Mouse (Mus musculus) right cerebral cortex, postnatal 36 days (tissue): ENCODE measurements around the gene Agr2.

Experiments
- DNase-seq, 2 experiments: peaks; one replicate each; pipeline ENCODE4 v3.0.0; 2022; ENCODE audit warnings: low spot score in 2 of 2, mixed read lengths in 1 of 2

Agr2 gene

DNA sequence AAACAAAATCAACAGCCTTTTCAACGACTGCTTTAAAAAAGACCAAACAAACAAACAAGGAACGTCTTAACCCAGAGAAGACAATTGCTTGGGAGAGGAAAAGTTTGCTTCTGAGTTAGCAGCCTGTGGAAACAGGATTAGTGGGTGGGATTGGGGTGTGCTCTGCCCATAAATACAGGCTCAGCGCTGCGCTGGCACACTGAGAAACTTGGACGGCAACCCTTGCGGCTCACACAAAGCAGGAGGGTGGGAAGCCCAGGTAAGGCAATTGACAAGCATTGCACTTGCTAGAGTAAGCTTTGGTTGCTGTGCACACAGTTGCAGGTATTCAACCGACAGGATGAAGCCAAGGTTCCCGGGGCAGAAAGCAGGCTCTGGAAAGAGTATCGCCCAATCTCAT, at the start of gene Agr2:
Gene Agr2, plus strand, starts transcription at position 197 of the 400 bp plus-strand sequence.
- no peak for DNase-seq

DNA sequence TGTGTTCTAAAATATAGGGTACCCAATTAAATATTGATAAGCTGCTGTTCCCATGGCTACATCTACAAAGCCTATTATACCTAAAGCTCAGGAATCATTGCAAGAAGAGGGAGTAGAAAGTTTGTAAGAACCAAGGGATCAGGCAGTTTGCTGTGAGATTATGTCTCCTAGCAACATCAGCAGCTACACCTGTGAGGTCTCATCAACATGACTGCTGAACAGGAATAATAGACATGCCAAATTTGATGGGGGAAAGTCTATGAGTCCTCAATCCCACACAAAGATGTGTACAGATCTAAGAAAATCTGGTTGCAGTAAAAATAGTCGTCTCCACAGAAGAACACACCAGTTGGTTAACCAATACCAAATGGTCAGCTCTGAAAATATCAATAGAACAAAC, 41.0 kb upstream of the Agr2 start:
- no peak for DNase-seq

GRCm38 (mm10) chr12:35957235-35957634, 35.5 kb upstream of the Agr2 start:
- no peak for DNase-seq

DNA sequence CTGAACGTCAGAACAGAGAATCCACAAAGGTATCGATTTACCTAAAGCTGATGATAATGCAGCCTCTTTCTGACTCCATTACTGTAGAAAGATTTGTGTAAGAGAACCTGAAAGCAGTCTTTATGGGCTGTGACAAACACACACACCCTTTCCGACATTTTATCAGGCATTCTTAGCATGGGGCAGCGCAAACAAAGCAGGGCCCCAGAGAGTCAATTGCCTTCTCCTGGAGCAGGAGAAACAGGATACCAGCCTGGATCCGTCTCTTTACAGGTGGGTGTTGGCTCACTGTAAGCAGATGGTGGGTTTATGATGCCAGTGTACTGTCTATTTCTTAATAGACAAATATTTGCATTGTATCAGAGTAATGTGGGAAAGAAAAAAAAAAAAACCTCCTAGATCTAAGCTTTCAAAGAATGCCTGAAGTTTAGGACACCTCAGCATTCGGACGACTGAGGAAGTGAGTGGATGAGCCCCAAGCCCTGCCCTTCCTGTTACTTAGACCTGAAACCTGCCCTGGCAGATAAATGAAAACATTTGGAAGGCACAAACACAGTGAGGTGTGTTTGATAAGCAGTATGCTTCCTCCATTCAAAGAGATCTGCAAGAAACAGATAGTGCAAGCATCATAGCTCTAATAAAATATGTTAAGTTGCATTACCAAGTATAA, 26.5 kb upstream of the Agr2 start:
- DNase-seq, result no peak

GRCm38 (mm10) chr12:35966768-35967141, 26.0 kb upstream of the Agr2 start:
- no peak for DNase-seq

GRCm38 (mm10) chr12:35975898-35976297, 16.8 kb upstream of the Agr2 start:
- DNase-seq, result no peak

GRCm38 (mm10) chr12:35977633-35978246, 15.0 kb upstream of the Agr2 start:
- no peak for DNase-seq

DNA sequence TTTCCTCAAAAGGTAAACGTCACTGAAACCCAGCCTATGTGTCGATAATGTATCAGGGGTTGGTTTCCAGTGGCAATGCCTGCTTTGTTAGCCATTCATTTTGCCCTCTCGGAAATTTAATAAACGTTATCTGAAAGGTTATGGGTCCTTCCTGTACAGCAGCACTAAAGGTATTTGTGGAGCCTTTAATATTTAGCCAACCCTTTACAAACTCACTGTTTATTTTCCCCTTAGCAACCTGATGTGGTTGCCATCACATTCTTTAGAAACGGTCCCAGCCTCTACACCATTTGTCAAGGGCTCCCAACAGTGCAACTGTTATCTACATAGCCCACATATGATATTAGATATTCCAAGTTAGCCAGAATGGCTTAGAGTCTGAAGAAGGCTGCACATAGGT, 13.1 kb upstream of the Agr2 start:
- no peak for DNase-seq

DNA sequence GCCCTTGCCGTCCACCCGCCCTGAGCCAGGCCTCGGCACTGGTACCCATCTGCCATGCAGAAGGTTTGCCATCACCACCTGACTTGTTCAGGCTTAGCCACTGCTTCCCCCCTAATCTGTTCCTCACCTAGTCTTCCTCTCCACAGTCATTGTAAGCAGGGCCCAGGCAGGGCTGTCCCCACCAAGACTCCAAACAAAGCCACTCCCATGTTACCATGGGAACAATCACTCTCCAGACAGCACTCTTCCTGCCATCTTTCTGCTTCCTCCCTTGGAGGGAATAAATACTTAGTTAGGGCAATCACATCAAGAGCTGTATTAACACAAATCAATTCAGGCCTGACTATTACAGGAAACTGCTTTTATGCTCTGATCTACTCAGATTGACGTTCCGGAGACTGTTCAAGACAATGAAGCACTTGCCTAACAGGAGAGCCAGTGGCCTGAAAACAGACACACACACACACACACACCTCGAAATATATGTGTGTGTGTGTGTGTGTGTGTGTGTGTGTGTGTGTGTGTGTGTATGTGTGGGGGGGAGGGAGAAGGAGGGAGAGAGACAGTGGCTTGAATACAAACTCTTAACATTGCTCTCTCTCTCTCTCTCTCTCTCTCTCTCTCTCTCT, 10.9 kb upstream of the Agr2 start:
- DNase-seq, result no peak

GRCm38 (mm10) chr12:35983472-35983871, 9.2 kb upstream of the Agr2 start:
- DNase-seq, result no peak

DNA sequence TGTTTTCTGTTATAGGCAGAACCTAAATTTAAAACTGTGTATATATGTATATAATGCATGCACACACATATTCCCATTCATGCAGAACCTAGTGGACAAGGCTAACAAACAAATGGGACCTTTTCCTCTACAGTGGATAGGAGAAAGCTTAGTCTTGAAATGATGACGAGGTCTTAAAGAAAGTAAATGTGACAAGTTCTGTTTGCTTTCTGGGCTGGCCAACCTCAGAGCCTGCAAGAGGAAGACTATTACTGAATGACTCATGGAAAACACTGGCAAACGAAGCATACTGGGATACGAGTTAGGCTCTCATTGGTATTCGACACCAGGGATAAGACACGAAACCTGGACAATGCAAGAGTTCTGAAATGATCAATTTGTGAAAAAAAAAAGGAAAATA, 8.0 kb upstream of the Agr2 start:
- no peak for DNase-seq

DNA sequence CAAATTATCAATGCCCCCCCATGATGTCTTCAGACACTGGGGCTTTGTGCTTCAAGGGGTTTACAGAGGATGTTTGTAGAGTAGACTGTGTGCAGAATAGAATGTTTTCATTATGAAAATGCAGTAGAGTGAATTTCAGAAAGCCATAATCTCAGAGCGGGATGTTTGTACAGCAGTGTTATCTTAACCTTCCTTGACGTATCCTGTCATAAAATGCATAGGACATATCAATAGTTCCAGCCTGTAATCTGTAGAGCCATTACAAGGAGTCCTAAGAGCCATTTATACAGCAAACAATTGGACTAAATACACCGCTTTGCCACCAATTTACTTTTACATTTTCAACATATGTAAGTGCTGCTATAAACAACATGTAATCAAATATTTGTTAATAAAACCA, 876 bp downstream of the Agr2 start:
- DNase-seq, result no peak

DNA sequence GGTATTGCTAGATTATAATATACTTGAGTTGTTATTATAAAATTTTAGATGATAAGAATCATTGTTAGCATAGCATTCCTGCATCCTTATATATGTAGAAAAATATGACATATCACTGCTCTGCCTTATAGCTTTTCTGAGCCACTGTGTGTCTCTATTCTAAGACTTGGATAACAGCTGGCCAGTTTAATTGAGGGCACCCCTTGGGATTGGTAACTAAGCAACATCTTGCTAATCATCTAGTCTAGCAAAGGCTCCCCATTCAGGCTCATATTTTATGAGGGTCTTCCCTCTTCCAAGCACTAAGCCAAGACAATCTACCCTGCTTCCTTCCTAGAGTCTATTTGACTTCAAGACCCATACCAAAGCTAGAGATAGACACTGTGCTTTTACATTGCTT, 1.4 kb downstream of the Agr2 start:
- no peak for DNase-seq

DNA sequence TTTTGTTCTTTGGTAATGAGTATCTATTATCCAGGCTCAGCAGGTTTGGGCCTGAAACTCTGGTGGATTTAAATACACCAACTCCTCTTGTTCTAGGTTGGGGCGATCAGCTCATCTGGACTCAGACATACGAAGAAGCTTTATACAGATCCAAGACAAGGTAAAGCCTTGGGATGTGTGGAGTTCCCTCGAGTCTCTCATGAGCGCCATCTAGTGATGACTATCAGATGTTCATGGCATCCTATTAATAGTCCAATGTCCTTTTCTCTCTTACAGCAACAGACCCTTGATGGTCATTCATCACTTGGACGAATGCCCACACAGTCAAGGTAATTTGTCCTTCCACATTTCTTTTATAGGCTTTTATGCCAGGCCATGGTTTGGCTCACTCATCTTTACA, 3.1 kb downstream of the Agr2 start:
- no peak for DNase-seq

DNA sequence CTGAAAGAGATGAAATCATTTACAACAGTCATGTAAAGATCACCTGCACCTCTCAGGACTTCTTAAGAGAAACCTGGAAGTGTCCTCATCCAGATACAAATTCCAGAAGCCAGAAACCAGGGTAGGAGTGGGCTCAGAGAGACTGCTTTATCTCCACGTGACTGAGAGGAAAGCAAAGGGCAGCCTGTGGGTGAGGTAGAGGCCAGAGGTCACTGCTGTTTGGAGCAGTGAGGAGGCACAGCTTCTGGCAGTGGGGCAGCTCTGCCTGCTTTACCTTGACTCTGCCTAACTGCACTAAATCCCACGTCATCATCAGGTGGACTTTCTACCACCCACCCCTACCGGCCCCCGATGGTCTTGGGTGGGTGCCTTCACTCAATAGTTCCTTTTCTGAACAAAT, 12.0 kb downstream of the Agr2 start:
- no peak for DNase-seq

GRCm38 (mm10) chr12:36007581-36007980, 14.9 kb downstream of the Agr2 start:
- no peak for DNase-seq

DNA sequence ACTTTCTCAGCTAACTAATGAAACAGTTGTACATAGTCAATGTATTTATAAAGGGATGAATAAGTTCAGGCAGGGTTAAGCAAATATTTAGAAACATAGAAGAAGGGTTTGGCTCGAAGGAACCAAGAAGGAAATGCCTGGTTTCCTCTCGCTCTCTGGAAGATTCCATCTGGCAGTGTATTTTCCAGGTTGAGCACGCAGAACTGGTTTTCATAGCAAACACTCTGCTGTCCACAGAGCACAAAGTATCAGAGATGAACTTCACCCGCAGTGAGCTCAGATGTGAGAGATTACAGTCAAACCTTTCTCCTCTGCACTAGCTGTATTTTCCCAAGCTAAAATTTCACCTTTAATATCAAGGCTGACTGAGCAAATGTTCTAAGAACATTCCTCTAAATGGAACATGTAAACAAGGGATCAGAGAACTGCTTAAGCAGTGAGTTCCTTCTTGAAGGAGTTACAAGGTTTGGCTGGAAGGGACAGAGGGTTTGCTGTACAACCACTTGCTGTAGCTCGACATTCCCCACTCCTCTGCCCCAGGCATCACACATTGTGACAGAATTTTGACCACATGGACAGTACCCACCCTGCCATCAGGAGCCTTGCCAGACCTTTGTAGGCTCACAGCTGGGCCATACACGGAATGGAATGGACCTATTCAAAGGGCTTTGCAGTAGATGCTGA, 15.8 kb downstream of the Agr2 start:
- DNase-seq, result no peak

DNA sequence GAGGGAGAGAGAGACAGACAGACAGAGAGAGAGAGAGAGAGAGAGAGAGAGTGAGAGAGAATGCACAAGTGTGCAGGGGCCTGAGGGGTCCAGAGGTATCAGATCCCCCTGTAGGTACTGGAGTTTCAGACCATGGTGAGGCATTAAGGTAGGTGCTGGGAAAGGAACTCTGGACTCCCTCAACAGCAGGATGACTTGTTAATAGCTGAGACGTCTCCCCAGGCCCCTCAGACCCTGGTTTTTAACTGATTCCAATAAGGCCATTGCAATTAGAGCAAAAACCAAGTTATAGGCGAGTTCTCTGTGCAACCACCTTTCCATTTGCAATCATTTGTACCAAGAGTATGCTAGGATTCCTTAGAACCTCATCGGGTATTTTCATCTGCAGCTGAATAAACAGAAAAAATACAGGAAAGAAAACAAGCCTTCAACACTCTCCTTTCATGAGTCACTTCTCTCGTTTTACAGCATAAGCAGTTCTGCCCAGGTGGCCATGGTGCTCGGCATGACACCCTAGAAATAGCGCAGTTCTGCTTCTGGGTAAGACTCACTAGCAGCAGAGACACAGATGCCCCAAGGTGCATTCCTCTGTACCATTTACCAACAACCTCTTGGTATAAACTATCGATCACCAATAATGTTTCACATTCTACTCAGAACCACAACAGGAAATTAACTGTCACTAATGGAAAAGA, 20.7 kb downstream of the Agr2 start:
- no peak for DNase-seq

GRCm38 (mm10) chr12:36017791-36018190, 25.1 kb downstream of the Agr2 start:
- DNase-seq, result no peak

DNA sequence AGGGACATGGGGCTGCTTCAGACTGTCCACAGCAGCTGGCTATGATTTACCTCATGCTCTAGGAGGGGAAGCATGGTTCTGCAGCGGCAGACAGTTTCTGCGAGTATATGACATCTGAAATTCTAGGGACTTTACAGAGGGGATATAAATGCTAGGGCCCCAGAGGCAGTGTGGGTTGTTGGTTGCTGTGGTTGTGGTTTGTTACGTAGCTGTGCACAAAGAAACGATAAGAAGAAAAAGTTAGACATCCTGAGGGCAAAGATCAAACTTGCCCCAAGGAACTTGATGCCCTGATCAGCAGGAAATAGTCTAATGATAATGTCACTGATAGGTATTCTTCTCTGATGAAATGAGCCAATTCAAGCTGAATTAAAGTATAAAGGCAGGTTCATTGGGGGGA, 26.9 kb downstream of the Agr2 start:
- no peak for DNase-seq

DNA sequence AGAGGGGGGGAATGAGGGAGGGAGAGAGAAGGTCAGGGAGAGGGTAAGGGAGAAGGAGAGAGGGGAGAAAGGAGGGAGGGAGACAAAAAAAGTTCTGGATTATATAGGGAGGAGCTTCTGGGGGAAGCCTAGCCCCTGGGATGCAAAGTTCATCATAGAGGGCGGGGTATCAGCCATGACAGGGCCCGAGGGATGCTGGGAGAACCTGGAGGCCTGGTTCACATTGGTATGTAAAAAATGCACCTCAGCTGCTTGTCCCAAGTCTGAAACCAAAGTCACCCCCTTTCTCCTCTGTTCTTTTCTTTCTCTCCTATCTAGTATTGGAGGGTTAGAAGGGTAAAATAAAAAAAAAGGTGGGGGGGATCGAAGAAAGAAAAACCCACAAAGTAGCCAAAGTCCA, 27.4 kb downstream of the Agr2 start:
- DNase-seq, result no peak

GRCm38 (mm10) chr12:36020710-36021109, 28.0 kb downstream of the Agr2 start:
- no peak for DNase-seq
